Mouse (Mus musculus) heart, postnatal 0 days (tissue): ENCODE results near the gene Tex44.

ENCODE experiments used
- CTCF ChIP-seq: IDR thresholded peaks from 2 replicates; pipeline ENCODE4 v1.5.1; 2016; ENCODE audit warnings: antibody characterized with exemption, control low read depth, low read depth
- EP300 ChIP-seq: IDR thresholded peaks from 2 replicates; pipeline ENCODE4 v1.6.1; 2016; ENCODE audit warnings: antibody characterized with exemption, low read depth

- no peak for TF ChIP-seq EP300
- TF ChIP-seq CTCF = no peak
Measured at GRCm38 (mm10) chr1:86437219-86438013, 11.3 kb downstream of the Tex44 start.
